Mouse (Mus musculus) brain, adult 2 months (tissue): ENCODE data around the gene Lmod1.

ENCODE experiments used
- DNase-seq: peaks from one replicate; pipeline ENCODE4 v3.0.0; 2011; ENCODE audit warnings: low read depth, low spot score

The Lmod1 gene

GRCm38 (mm10) chr1:135410967-135411366 lies 86.4 kb downstream of the Lmod1 start:
- peak; percentile 73 for DNase-seq

- DNase-seq, result no peak
Measured at GRCm38 (mm10) chr1:135412130-135412529, 87.5 kb downstream of the Lmod1 start.

GRCm38 (mm10) chr1:135413996-135414395 lies 89.4 kb downstream of the Lmod1 start:
- peak; percentile 63 for DNase-seq
